Mouse (Mus musculus): ENCODE data around the gene Wwox. TPM values are rescaled to one million over a fixed set of nuclear protein-coding genes. Genes with fewer than 3 reads are reported as not detected.

The Wwox gene
- total and polyA plus RNA-seq, 3 experiments: 7.6 to 61.8 (median 12.2) TPM

DNA sequence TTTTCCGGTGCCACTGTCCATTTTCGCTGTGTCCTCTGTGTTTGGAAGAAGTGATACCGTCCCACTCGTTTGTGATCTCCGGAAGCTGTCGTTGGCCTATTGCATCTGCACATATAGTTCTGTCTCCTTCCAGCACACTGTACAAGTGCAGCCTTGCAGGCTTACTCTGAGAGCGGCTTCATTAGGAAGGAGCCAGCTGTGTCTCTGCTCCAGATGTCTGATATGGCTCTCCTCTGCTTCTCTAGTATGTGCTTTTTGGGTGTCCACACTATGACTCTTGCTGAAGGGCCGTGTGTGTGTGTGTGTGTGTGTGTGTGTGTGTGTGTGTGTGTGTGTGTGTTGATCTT lies 134.3 kb downstream of the Wwox start:
- peak; percentile 15 for DNase-seq (ENCODE audit: low read depth, low spot score)
- peaks cover 0 to 10% of the 10 kb centered on the region in 2 experiments; a peak in 2 of 4 replicates for H3K36me3 ChIP-seq (ENCODE audit: control insufficient read depth in 1 of 2, insufficient read depth in 2 of 2, low read length in 2 of 2)
- H3K4me3 ChIP-seq (ENCODE audit: control insufficient read depth in 1 of 2, insufficient read depth in 1 of 2, low read depth in 2 of 2, low read length in 2 of 2): no peak overlapping the region
- no peaks in the 10 kb centered on the region for H3K27me3 ChIP-seq (ENCODE audit: control insufficient read depth in 1 of 2, insufficient read depth in 2 of 2, low read length in 2 of 2)
- no peaks in the 10 kb centered on the region for H3K9me3 ChIP-seq (replicated peaks; ENCODE audit: insufficient read depth, low read length)
- TF ChIP-seq MAZ (IDR thresholded peaks at IDR 0.05; ENCODE audit: low read depth, low read length) (no peak), MYC (IDR thresholded peaks at IDR 0.05; ENCODE audit: low read depth, low read length) (no peak), HCFC1 (IDR thresholded peaks at IDR 0.05; ENCODE audit: low read depth, low read length) (no peak), CHD2 (IDR thresholded peaks at IDR 0.05; ENCODE audit: low read length) (no peak), SIN3A (IDR thresholded peaks at IDR 0.05; ENCODE audit: low read length) (no peak), POLR2AphosphoS5 (IDR thresholded peaks at IDR 0.05; ENCODE audit: borderline replicate concordance, low read depth, low read length) (no peak), NELFE (IDR thresholded peaks at IDR 0.05; ENCODE audit: low read depth, low read length) (no peak), ZC3H11A (IDR thresholded peaks at IDR 0.05; ENCODE audit: low read depth, low read length) (no peak), TAL1 (IDR thresholded peaks at IDR 0.05; ENCODE audit: low read length) (no peak), MEF2A (IDR thresholded peaks at IDR 0.05; ENCODE audit: extremely low read depth, insufficient replicate concordance, low read depth, low read length, poor library complexity, severe bottlenecking) (no peak), UBTF (IDR thresholded peaks at IDR 0.05; ENCODE audit: borderline replicate concordance, insufficient read depth, low read depth, low read length) (no peak), GABPA (IDR thresholded peaks at IDR 0.05; ENCODE audit: low read depth, low read length) (no peak), EP300 (IDR thresholded peaks at IDR 0.05; ENCODE audit: low read depth in 1 of 2, low read length in 2 of 2) (no peak)
- peaks cover 5 to 14% of the 10 kb centered on the region in 2 experiments; a peak in 3 of 4 replicates for H3K4me1 ChIP-seq (ENCODE audit: control insufficient read depth in 1 of 2, insufficient read depth in 2 of 2, low read length in 2 of 2)
- H3K27ac ChIP-seq (ENCODE audit: control insufficient read depth, low read depth, low read length): no peak overlapping the region
- no peak overlapping the region for H3K9ac ChIP-seq (ENCODE audit: control insufficient read depth, low read depth, low read length, poor library complexity, severe bottlenecking)
- no peaks in the 10 kb centered on the region for H3K79me2 ChIP-seq (ENCODE audit: control insufficient read depth, insufficient read depth, low read length, poor library complexity)

DNA sequence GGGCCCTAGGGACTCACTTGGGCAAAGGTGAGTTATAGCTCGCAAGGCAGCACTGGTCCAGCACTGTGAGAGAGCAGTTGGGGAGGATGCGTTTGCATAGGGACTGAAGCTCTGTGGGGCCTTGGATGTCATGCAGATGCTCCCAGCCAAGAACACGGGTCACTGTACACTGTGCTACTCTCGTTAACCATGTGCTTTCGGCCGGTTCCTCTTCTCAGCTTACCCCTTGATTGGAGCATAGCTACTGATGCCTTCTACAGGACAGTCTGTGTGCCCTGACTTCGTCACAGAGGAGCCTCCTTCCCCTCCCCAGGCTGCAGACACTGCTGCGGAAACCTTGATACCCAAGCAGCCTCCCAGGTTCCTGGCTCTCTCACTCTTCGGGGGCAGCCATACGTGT lies 139.8 kb downstream of the Wwox start:
- H3K4me3 ChIP-seq (ENCODE audit: control insufficient read depth in 1 of 2, insufficient read depth in 1 of 2, low read depth in 2 of 2, low read length in 2 of 2): no peak overlapping the region
- H3K27me3 ChIP-seq (ENCODE audit: control insufficient read depth in 1 of 2, insufficient read depth in 2 of 2, low read length in 2 of 2): no peaks in the 10 kb centered on the region
- H3K9ac ChIP-seq (ENCODE audit: control insufficient read depth, low read depth, low read length, poor library complexity, severe bottlenecking): no peak overlapping the region
- TF ChIP-seq E2F4 (IDR thresholded peaks at IDR 0.05; ENCODE audit: borderline replicate concordance, low read depth, low read length) (no peak), NRF1 (IDR thresholded peaks at IDR 0.05; ENCODE audit: insufficient read depth, low read depth, low read length, poor library complexity, severe bottlenecking) (no peak), UBTF (IDR thresholded peaks at IDR 0.05; ENCODE audit: borderline replicate concordance, insufficient read depth, low read depth, low read length) (no peak), BHLHE40 (IDR thresholded peaks at IDR 0.05; ENCODE audit: borderline replicate concordance, low read depth, low read length) (no peak), EP300 (IDR thresholded peaks at IDR 0.05; ENCODE audit: low read depth in 1 of 2, low read length in 2 of 2) (no peak), MYB (IDR thresholded peaks at IDR 0.05; ENCODE audit: low read depth, low read length) (no peak), CHD1 (IDR thresholded peaks at IDR 0.05; ENCODE audit: low read depth, low read length) (no peak), POLR2AphosphoS2 (IDR thresholded peaks at IDR 0.05; ENCODE audit: low read length) (no peak), USF1 (IDR thresholded peaks at IDR 0.05; ENCODE audit: low read depth, low read length) (no peak), ETS1 (IDR thresholded peaks at IDR 0.05; ENCODE audit: low read depth, low read length) (no peak)
- peaks cover 0 to 3% of the 10 kb centered on the region in 2 experiments; a peak in 2 of 4 replicates for H3K36me3 ChIP-seq (ENCODE audit: control insufficient read depth in 1 of 2, insufficient read depth in 2 of 2, low read length in 2 of 2)
- peak; percentile 10 for DNase-seq (ENCODE audit: low read depth, low spot score)
- no peaks in the 10 kb centered on the region for H3K79me2 ChIP-seq (ENCODE audit: control insufficient read depth, insufficient read depth, low read length, poor library complexity)
- H3K27ac ChIP-seq (ENCODE audit: control insufficient read depth, low read depth, low read length): no peak overlapping the region
- peaks cover 0 to 10% of the 10 kb centered on the region in 2 experiments; a peak in 2 of 4 replicates for H3K4me1 ChIP-seq (ENCODE audit: control insufficient read depth in 1 of 2, insufficient read depth in 2 of 2, low read length in 2 of 2)
- H3K9me3 ChIP-seq (replicated peaks; ENCODE audit: insufficient read depth, low read length): no peaks in the 10 kb centered on the region
